Mouse (Mus musculus) neural tube, embryonic 11.5 days (tissue): ENCODE data around the gene Igfn1. TPM values are rescaled to one million over a fixed set of nuclear protein-coding genes. Genes with fewer than 3 reads are reported as not detected.

Experiments used
- ATAC-seq: fragments of 200-750 bp; cut with Nextera tagmentation; 2 replicates; pipeline ENCODE4 v1.8.0; 2017; ENCODE audit warnings: moderate number of reproducible peaks, mild to moderate bottlenecking, moderate TSS enrichment, moderate library complexity; ENCODE audit not compliant: insufficient read depth, low FRiP score, low TSS enrichment
- DNase-seq: peaks from one replicate; pipeline ENCODE4 v3.0.0-alpha.2; 2015; ENCODE audit warnings: low spot score
- H3K27ac ChIP-seq: fragments of 300-500 bp; sonication (generic); 2 replicates; pipeline ENCODE4 v1.5.1; 2014; ENCODE audit warnings: low read depth, mild to moderate bottlenecking, low read length
- H3K27me3 ChIP-seq: fragments of 300-500 bp; sonication (generic); 2 replicates; pipeline ENCODE4 v1.6.1; 2014; ENCODE audit warnings: mild to moderate bottlenecking, low read length, mixed read lengths; ENCODE audit not compliant: control insufficient read depth, insufficient read depth
- H3K36me3 ChIP-seq: fragments of 300-500 bp; sonication (generic); 2 replicates; pipeline ENCODE4 v1.6.1; 2014; ENCODE audit warnings: mild to moderate bottlenecking, low read length, moderate library complexity, mixed read lengths; ENCODE audit not compliant: control insufficient read depth, insufficient read depth
- H3K4me1 ChIP-seq: fragments of 300-500 bp; sonication (generic); 2 replicates; pipeline ENCODE4 v1.6.1; 2014; ENCODE audit warnings: low read length, mixed read lengths; ENCODE audit not compliant: control insufficient read depth, insufficient read depth
- H3K4me2 ChIP-seq: fragments of 300-500 bp; sonication (generic); 2 replicates; pipeline ENCODE4 v1.6.1; 2014; ENCODE audit warnings: low read depth, mild to moderate bottlenecking, moderate library complexity
- H3K4me3 ChIP-seq: fragments of 300-500 bp; sonication (generic); 2 replicates; pipeline ENCODE4 v1.5.1; 2014; ENCODE audit warnings: low read depth, low read length
- H3K9ac ChIP-seq: fragments of 300-500 bp; sonication (generic); 2 replicates; pipeline ENCODE4 v1.6.1; 2014; ENCODE audit warnings: mild to moderate bottlenecking, low read length
- H3K9me3 ChIP-seq: fragments of 300-500 bp; sonication (generic); 2 replicates; pipeline ENCODE4 v1.6.1; 2016; ENCODE audit warnings: low read length; ENCODE audit not compliant: control insufficient read depth
- WGBS: fragments of 180-500 bp; shearing (Covaris S2); extraction: QIAGEN DNeasy Blood & Tissue Kit; methylation state at CpG from one replicate; pipeline ENCODE4 v1.1.7; 2014; 5-methylcytosine and 5-hydroxymethylcytosine counted together
- polyA plus RNA-seq: library from polyadenylated mRNA; unstranded; fragments of >200 nt; fragmentation: Nextera tagmentation; extraction: Ambion mirVana; gene quantifications from 2 replicates; pipeline ENCODE4 v1.2.1, GENCODE M21; 2014

Gene Igfn1
- polyA plus RNA-seq, 1 experiment from 2014 or later, result not detected

DNA sequence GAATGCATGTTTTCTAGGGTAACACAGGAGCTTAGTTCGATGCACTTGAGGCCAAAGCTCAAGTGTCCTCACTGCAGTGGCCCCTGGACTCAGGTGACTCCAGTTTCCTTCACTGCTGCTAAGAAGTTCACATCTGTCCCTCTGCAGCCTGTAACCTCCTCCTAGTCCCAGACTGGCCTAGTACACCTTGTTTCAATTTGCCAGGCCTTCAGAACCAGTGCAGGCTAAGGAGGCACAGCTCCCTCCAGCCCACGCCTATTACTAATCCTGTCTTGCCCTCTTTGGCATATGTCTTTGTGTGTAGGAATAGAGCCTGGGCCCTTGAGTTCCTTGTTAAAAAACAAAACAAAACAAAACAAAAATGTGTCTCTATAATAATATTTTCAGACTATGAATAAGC lies 11.2 kb upstream of the Igfn1 start:
- Histone ChIP-seq H3K27ac (no peak overlapping the region), H3K4me2 (peak overlapping the region; percentile 19), H3K27me3 (no peaks in the 10 kb centered on the region), H3K4me3 (no peak overlapping the region), H3K9me3 (no peaks in the 10 kb centered on the region), H3K9ac (peak overlapping the region; percentile 94; the same call in 1 of the 2 replicates), H3K4me1 (peaks cover 11% of the 10 kb centered on the region; the same call in 1 of the 2 replicates), H3K36me3 (no peaks in the 10 kb centered on the region; the same call in 1 of the 2 replicates)
- ATAC-seq, result no peak
- 78% methylated on average over 2 of the region's 2 CpGs for WGBS
- DNase-seq, result no peak

DNA sequence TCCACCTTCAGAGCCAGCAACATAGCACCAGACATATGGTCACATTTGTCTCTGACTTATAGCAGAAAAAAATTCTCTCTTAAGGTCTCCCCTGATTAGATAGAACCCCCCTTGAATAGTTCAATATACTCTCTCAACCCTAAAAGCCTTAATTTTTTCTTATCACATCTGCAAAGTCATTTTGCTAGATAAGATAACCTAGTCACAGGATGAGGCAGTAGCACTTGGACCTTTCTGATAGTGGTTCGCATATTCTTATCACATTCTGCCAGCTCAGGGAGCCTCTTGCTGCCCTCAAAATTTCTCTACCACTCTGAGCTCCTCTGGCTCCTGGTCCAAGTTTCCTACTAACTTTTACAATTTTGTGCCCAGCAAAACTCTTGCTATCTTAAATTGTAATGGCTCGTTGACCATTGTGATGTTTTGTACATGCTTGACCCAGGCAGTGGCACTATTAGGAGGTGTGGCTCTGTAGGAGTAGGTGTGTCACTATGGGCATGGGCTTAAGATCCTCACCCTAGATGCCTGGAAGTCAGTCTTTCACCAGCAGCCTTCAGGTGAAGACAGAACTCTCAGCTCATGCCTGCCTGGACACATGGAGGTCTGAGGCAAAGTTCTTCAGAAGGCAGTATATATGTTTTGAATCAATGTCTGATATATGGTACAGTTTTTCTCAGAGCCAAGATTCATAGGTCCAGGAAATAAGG lies 8.8 kb upstream of the Igfn1 start:
- no peaks in the 10 kb centered on the region for H3K9me3 ChIP-seq
- H3K27me3 ChIP-seq, result no peaks in the 10 kb centered on the region
- no peak overlapping the region for H3K4me2 ChIP-seq
- no peak for DNase-seq
- H3K9ac ChIP-seq, result no peak overlapping the region
- ATAC-seq, result no peak
- H3K4me3 ChIP-seq, result no peak overlapping the region
- H3K4me1 ChIP-seq, result peaks cover 11% of the 10 kb centered on the region; the same call in 1 of the 2 replicates
- no peak overlapping the region for H3K27ac ChIP-seq
- H3K36me3 ChIP-seq, result no peaks in the 10 kb centered on the region
- 78% methylated on average over 2 of the region's 2 CpGs for WGBS

DNA sequence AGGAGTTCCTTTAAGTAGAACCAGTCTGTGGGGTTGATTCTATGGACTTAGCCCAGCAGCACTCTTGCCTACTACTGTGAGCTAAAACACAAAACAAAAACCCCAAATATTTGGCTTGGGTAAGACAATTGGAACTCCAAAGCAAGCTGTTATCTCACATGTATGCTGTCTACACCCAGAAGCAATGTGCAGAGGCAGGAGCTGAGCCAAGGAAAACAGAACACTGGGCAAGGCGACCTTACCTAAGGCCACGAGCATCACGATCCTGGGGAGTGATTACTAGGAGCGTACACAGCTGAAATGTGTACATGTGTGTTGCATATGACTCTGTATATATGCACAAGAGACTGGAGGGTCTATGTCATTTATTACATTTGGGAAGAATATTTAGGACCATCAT lies 7.4 kb upstream of the Igfn1 start:
- ATAC-seq (no peak), DNase-seq (no peak)
- H3K9ac ChIP-seq, result no peak overlapping the region
- no peaks in the 10 kb centered on the region for H3K27me3 ChIP-seq
- WGBS, result 85% methylated on average over 4 of the region's 4 CpGs
- no peak overlapping the region for H3K27ac ChIP-seq
- H3K9me3 ChIP-seq, result no peaks in the 10 kb centered on the region
- H3K36me3 ChIP-seq, result no peaks in the 10 kb centered on the region
- H3K4me1 ChIP-seq, result peaks cover 5% of the 10 kb centered on the region; the same call in 1 of the 2 replicates
- no peak overlapping the region for H3K4me3 ChIP-seq
- H3K4me2 ChIP-seq, result no peak overlapping the region

DNA sequence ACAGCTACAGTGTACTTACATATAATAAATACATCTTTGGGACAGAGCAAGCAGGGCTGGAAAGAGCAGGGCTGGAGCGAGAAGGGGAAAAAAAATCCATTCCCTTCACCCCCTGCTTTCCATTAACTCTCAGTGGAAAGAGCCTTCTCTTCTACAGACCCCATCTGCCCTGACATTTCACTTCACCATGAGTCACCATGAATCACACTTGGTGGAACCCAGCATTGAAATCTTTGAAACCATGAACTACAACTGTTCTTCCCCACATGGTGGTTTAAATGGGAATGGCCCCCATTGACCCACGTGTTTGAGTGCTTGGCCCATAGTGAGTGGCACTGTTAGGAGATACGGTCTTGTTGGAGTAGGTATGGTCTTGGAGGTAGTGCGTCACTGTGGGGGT lies 4.1 kb upstream of the Igfn1 start:
- no peak overlapping the region for H3K4me2 ChIP-seq
- no peak overlapping the region for H3K9ac ChIP-seq
- H3K4me3 ChIP-seq, result no peak overlapping the region
- no peaks in the 10 kb centered on the region; the same call in 1 of the 2 replicates for H3K4me1 ChIP-seq
- H3K9me3 ChIP-seq, result no peaks in the 10 kb centered on the region
- no peak overlapping the region for H3K27ac ChIP-seq
- DNase-seq, result no peak
- ATAC-seq, result no peak
- WGBS, result 84% methylated on average over 4 of the region's 4 CpGs
- 0 out of 2 replicates have a peak, but pooled peaks cover 3% of the 10 kb centered on the region for H3K27me3 ChIP-seq
- no peaks in the 10 kb centered on the region for H3K36me3 ChIP-seq

DNA sequence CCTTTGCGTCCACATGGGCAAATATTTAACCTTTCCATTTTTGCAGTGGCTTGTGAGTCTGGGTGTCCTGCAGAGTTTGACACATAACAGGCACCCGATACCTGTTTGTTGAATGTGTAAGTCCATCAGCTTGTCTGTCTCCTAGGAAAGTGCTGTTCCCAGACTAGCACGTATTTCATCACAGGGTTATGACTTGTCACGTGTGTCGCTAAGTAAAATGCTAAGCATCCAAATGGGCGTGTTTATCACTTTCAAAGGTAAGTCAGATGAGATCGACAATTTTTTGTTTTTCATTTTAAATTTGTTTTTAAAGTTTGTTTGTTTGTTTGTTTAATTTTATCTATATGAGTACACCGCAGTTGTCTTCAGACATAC lies 2.0 kb upstream of the Igfn1 start:
- Histone ChIP-seq H3K27ac (no peak overlapping the region), H3K9me3 (no peaks in the 10 kb centered on the region), H3K4me1 (no peaks in the 10 kb centered on the region; the same call in 1 of the 2 replicates), H3K27me3 (0 out of 2 replicates have a peak, but pooled peaks cover 3% of the 10 kb centered on the region), H3K36me3 (no peaks in the 10 kb centered on the region), H3K4me3 (peak overlapping the region; percentile 41), H3K4me2 (peak overlapping the region; percentile 76), H3K9ac (no peak overlapping the region)
- WGBS, result 24% methylated on average over 8 of the region's 8 CpGs
- DNase-seq, result no peak
- no peak for ATAC-seq

DNA sequence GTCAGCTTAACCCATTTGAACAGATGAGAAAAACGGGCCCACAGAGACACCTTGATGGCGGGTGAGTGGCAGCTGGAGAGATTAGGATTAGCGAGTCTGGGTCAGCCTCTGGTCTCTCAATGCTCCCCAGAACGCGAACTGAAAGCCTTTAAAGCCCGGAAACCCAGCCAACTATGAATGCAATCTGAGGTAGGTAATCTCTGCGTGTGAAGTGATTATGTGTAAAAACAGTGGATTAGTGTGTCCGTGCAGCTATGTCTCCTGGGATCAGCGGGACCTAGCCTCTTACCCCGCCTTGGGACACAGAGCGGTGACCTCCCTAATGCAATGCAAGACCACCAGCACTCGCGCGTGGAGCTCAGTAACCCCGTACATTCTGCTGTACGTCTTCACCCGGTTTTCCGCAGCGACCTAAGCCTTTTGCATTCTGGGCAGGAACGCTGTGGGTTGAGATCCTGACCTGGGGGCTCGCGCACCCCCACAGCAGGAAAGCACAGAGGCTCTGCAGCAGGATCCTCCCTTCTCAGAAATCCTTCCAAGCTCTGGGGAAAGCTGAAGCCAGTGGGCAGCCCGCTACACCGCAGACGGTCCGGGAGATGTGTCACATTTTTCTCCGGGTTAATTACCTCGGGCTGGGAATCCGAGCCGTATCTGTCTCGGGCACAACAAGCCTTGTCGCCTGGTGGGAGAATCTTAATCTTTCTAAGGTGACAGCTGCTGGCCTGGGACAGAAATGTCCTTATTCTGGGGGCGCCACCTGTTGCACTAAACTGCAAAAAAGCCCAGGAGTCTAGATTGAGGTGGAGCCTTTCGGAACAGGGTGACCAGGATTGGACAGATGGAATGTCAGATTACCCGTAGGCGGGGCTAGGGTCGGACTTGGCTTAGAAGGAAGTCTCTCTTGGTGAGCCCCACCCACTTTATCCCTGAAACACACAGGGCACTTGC lies 1.3 kb upstream of the Igfn1 start, which contains the start of gene Tmem9:
TSS of gene Tmem9 (plus strand) at position 940 of the 948 bp plus-strand sequence.
- WGBS, result 4% methylated on average over 37 of the region's 37 CpGs
- ATAC-seq, result peak; percentile 73; the same call in 1 of the 2 replicates
- H3K27ac ChIP-seq, result no peak within 1 kb of the TSS

DNA sequence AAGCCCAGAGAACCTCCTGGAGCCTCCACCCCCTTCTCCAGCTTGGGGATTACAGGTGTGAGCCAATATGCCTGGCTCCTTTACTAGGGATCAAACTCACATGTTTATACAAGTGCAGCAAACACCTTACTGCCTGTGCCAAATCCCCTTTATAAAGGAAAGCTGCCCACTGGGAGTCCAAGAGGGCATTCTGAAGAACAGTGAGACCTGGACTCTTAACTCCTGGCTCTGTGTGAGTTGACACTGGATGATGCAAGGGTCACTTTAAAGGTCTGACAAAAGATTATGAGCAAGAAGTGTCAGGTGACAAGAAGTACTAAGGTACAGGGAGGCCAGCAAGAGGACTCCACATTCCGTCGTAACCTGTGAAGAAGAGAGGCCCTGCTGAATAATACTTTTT lies 4.7 kb downstream of the Igfn1 start:
- Histone ChIP-seq H3K9ac (no peak overlapping the region), H3K4me2 (no peak overlapping the region), H3K27me3 (no peaks in the 10 kb centered on the region), H3K9me3 (no peaks in the 10 kb centered on the region), H3K36me3 (no peaks in the 10 kb centered on the region), H3K4me3 (no peak overlapping the region), H3K4me1 (no peaks in the 10 kb centered on the region), H3K27ac (no peak overlapping the region)
- DNase-seq (no peak), ATAC-seq (no peak)
- 95% methylated on average over 2 of the region's 2 CpGs for WGBS

More for the DNA sequence above, 1.3 kb upstream of the Igfn1 start, which contains the start of gene Tmem9:
- peak; percentile 72 for DNase-seq
- 0 out of 2 replicates have a peak, but pooled peaks cover 3% of the 10 kb centered on the region for H3K27me3 ChIP-seq
- no peaks in the 10 kb centered on the region for H3K36me3 ChIP-seq
- H3K4me3 ChIP-seq, result peak within 1 kb of the TSS; percentile 41
- peak within 1 kb of the TSS; percentile 33 for H3K9ac ChIP-seq
- no peaks in the 10 kb centered on the region; the same call in 1 of the 2 replicates for H3K4me1 ChIP-seq
- H3K4me2 ChIP-seq, result peak within 1 kb of the TSS; percentile 76
- no peaks in the 10 kb centered on the region for H3K9me3 ChIP-seq

DNA sequence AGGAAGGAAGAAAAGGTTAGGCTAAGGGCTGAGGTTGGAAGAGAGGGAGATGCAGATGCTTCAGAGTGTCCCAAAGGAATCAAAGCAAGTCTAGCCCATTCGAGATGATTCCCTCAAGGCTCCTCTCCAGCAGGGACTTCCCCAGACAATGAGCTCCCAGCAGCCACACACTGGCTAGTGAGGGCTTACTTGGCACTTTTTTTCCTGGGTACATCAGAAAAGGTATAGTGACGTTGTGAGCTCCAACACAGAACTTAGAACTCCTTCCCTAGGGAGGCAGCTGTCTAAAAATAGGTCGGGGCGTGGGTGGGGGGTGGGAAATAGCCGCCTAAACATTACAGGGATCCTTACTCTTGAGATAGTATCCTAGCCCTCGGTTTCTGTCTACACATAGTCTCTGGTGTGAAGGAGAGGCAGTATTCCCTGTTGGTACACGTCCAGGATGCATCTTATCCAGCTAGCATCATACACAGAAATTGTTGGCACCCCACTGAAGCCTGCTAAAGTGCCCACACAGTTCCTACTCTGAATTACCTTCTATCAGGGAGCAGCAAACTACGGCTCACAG lies 6.3 kb downstream of the Igfn1 start:
- Histone ChIP-seq H3K4me3 (no peak overlapping the region), H3K27ac (no peak overlapping the region), H3K4me2 (no peak overlapping the region), H3K4me1 (no peaks in the 10 kb centered on the region), H3K9ac (no peak overlapping the region), H3K9me3 (no peaks in the 10 kb centered on the region), H3K36me3 (no peaks in the 10 kb centered on the region), H3K27me3 (no peaks in the 10 kb centered on the region)
- ATAC-seq (no peak), DNase-seq (no peak)
- 67% methylated on average over 8 of the region's 8 CpGs for WGBS
